Mouse (Mus musculus) kidney, adult 11 months (tissue): Measurements from ENCODE around the gene Foxe3.
"Not testable (repeated sequence)": the region's sequence is repeated elsewhere in the genome, so short reads cannot be mapped to it uniquely, and the experiment has no call there.

Experiments used
- DNase-seq: peaks from one replicate; pipeline ENCODE4 v3.0.0; 2022

Gene Foxe3

DNA sequence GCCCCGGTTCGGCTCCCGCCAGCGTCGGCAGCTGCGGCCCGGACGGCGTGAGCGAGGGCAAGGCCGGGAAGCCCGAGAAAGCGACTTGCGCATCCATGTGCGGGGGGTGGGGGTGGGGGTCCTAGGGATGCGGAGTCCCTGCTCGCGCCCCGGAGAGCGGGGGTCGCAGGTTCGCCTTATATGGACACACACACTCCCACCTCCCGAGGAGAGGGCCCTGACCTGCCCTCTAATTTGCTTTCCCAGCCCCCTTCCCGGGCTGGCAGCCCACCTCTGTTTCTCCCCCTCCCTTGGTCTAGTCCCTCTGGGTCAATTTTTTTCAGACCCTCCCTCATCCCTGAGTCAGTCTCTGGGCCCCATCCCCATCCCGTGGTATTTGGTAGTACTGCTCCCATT, at the start of gene Foxe3:
Gene Foxe3, minus strand, starts transcription at position 97 of the 396 bp plus-strand sequence.
- no peak for DNase-seq

DNA sequence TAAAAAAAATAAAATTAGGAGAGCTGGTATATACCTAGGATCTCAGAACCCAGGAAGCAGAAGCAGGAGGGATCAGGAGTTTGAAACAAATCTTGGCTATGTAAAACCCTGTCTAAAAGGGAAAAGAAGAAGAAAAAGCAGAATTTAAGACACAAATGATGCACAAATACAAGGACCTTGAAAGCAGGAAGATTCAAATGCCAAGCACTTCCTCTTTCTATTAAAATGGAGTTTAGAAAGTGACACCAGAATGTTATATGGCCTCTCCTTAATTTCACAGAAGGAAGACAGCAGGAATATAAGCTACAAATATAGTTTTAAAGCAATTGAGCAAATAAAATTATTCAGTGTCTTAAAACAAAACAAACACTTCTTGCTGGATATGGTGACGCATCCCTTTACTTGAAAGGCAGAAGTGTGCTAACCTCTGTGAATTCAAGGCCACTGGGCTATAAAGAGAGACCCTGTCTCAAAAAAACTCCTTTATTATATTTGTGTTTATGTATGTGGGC, 47.5 kb upstream of the Foxe3 start:
- no peak for DNase-seq

- DNase-seq, result no peak
These were observed 44.9 kb upstream of the Foxe3 start for GRCm38 (mm10) chr4:114970736-114971135.

DNA sequence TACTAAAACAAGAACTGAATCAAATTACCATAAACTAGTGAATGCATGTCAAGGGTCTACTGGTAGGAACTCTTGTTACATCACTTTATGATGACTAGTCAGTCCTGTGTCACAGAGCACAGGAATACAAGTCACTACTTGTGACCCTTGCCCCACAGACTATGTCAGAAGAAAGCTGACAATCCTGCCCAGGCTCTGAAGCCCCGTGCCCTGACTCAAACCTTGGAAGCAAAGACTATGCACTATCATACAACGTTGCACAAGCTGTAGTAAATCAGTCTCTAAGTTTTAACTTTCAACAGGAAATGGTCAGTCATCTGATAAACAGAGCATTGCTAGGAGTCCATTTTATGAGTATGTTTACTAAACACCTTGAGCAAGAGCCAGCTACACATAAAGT, 35.1 kb upstream of the Foxe3 start:
- DNase-seq, result not testable (repeated sequence)

DNA sequence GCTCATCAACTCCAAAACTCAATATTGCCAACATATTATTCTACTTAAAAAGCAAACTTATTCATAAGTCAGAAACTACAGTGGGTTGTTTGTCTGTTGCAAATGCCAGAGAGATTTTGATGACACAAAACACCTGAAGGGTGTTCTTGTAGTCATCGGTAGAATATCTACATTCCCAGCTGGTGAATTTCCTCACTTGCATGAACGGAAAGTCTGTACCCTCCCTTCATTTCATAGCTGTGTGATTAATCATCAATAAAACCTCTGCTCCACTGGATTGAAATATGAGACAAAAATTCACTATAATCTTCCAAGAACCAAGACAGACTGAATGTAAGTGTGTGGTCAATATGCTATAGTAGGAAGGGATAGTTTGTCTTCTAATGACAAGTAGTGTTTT, 33.7 kb upstream of the Foxe3 start:
- DNase-seq, result no peak

DNA sequence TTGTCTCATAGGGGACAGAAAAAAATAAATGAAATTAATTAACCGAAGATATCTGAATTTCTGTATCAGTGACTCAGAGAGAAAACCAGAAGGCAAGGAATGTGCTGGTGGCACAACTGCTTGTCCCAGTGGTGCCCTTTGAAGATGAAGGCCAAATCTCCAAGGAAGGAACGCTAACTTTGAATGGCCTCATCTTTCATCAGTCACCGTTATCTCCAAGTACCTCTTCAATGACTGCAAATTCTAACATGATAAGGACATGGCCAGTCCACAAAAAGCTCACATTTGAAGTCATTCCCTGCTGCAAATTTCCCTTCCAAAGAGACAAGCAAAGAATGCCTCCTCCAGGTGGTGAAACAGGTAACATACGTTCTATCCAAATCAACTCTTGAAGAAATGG, 33.0 kb upstream of the Foxe3 start:
- no peak for DNase-seq

DNA sequence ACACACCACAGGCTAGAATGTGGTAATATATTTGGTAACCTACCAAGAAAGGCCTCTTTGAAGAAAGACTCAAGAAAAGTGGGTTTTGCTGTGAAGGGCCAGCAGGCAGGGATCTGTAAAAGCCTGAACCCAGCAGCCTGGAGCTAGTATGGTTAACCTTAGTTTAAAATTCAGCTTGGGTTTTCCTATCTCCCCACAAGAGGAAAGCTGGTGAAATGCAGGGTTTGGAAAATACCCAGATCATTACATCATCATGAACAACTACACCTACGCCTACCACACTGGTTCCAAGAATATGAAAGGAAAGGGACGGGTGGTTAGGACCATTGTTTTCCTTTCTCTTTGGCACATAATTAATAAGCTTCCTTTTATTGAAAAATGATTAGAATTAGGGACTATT, 32.4 kb upstream of the Foxe3 start:
- no peak for DNase-seq

GRCm38 (mm10) chr4:114957403-114957802, 31.6 kb upstream of the Foxe3 start:
- DNase-seq, result no peak

GRCm38 (mm10) chr4:114953172-114953571, 27.4 kb upstream of the Foxe3 start:
- no peak for DNase-seq

GRCm38 (mm10) chr4:114947852-114948481, 22.2 kb upstream of the Foxe3 start:
- no peak for DNase-seq

- peak; percentile 57 for DNase-seq
These were observed 21.6 kb upstream of the Foxe3 start for GRCm38 (mm10) chr4:114947395-114947794.

DNA sequence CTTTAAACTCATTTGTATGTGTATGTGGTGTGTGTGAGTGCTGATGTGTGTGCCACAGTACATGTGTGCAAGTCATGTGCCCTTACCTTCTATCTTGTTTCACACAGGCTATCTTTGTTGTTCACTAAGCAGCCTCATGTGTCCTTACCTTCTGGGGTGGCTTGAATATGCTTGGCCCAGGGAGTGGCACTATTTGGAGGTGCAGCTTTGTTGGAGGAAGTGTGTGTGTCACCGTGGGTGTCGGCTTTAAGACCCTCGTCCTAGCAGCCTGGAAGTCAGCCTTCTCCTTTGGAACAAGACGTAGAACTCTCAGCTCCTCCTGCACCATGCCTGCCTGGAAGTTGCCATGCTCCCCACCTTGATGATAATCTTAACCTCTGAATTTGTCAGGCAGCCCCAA, 20.6 kb upstream of the Foxe3 start:
- DNase-seq, result no peak

DNA sequence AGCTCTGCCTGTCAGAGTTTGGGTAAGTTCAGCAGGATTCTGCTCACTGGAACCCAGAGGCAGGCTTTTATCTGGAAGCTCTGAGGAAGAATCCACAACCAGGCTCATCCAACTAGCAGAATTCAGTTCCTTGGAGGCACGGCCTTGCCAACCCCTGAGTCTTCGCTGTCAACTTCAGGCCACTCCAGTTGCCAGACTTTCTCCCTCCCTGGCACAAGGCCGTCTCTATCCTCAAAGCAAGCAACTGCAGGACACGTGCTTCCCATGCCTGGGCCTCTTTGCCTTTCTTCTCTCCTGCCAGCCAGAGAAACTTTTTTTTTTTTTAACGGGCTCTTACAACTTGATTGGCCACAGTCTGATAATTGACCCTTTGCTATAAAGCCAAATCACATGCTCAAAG, 19.2 kb upstream of the Foxe3 start:
- no peak for DNase-seq

GRCm38 (mm10) chr4:114942583-114942982, 16.8 kb upstream of the Foxe3 start:
- no peak for DNase-seq

DNA sequence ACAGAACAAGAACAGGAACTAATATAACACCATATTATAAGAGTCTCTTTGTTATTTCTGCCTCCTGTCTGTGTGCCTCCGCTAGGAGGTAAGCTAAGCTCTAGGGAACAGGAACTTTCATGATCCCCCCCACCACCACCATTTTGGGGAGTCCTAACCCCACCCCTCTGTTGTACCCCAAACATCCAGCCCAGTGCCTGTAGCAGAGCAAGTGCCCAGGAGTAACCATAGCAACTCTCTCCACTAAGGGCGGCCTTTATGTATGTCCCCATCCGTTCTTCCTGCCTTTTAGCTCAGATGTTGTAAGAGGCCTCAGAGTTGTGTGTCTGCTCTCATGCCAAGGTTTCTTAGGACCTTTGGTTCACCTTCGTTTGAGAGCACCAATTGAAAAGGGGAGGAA, 16.3 kb upstream of the Foxe3 start:
- DNase-seq, result no peak

DNA sequence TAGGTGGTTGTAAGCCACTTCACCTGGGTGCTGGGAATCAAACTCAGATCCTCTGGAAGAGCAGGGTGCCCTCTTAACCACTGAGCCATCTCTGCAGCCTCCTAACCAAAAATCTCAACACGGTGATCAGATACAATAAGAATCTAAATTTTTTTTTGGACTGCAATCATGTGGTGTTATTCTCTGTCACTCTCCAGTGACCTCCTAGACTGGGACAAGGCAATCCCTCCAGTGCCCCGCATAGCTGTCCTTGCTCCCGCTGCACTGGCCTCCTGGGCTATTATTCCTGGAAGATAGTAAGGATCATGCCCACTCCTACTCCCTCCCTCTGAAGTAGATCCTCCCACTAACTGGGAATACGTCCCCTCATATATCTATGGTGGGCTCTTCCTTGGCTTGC, 15.5 kb upstream of the Foxe3 start:
- DNase-seq, result no peak

GRCm38 (mm10) chr4:114938248-114938647, 12.4 kb upstream of the Foxe3 start:
- DNase-seq, result no peak

DNA sequence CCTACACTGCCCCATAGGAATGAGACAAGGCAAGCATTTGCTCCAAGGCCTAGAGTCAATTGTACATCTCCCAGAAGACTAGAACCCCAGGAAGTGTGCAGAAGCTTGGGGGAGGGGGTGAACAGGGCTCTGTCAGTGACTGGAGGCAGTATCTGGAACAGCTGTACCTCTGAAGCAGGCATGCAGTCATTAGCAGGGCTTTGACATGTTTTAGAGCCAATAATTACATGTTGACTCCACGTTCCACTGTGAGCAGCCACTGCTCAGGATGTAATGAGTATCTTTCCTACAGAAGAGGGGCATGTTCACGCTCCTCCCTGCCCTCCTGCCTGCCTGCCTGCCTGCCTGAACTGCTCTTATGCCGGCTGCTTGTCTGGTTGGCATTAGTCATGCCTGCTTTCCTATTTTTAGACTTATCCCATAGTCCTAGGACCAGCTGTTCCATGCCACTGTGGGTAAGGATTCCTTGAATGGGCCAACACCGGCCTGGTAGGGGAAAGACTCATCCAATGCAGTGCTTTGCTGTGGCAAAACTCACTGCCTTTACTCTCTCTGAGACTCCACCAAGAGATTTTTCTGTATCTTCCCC, 11.7 kb upstream of the Foxe3 start:
- no peak for DNase-seq

- no peak for DNase-seq
These were observed 8.4 kb upstream of the Foxe3 start for GRCm38 (mm10) chr4:114934188-114934587.

- no peak for DNase-seq
These were observed 6.9 kb upstream of the Foxe3 start for GRCm38 (mm10) chr4:114932747-114933146.

GRCm38 (mm10) chr4:114929155-114929554, 3.3 kb upstream of the Foxe3 start:
- DNase-seq, result no peak

DNA sequence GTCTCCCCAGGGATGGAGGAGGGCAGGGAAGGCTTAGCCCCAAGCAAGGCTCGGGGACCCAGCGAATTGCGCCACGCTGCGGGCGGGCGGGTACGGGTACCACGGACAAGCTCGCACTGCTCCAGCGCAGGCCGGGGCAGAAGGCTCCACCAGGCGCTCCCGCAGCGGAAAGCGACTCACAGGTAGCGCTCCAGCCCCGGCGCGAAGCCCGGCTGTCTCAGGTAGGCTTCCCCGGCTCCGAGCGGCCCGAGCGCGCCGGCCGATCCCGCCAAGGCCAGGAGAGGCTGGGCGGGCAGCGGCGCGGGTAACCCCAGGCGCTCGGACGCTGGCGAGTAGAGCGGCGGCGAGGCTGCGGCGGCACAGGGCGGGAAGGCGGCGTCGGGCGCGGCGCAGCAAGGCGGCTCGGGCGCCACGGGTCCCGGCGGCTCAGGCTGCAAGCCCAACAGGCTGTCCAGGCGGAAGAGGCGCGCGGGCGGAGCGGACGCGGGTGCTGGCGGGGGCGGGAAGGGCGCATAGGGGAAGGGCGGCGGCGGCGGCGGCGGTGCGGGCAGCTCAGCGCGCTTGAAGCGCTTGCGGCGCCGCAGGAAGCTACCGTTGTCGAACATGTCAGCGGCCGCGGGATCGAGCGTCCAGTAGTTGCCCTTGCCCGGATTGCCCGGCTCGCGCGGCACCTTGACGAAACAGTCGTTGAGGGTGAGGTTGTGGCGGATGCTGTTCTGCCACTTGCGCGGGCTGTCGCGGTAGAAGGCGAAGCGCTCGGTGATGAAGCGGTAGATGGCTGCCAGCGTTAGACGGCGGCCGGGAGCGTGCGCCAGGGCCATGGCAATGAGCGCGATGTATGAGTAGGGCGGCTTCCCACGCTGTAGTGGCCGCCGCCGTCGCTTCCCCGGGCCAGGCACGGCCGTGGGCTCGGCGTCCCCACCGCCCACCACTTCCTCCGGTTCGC, 569 bp downstream of the Foxe3 start:
- DNase-seq, result no peak

DNA sequence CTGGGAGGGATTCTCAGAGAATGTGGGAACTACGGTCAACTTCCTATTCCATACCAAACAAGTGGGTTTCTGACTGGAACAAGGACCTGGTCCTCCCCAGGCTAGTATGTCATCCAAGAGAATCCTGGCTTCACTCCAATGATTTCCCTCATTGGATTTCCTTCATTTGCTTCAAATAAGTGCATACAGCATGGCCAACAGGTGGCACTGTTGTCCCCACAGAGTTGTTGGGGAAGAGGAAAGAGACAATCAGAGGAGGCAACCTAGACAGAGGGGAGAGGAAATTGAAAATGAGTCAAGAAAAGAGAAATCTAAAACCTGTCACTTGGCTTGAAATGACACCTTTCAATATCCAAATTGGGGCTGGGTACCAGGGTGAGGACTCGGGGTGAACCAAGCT, 8.7 kb downstream of the Foxe3 start:
- DNase-seq, result no peak

- no peak for DNase-seq
These were observed 9.8 kb downstream of the Foxe3 start for GRCm38 (mm10) chr4:114916056-114916455.
